Mouse (Mus musculus) frontal cortex, postnatal 14 days (tissue): ENCODE results near the gene Glp1r.

Source experiments
- DNase-seq, 2 experiments: peaks; one replicate each; pipeline ENCODE4 v3.0.0; 2022; ENCODE audit warnings: low spot score in 2 of 2

Glp1r gene

GRCm38 (mm10) chr17:30901627-30902026 is at the start of gene Glp1r:
Glp1r (plus strand) TSS chr17:30901817.
- DNase-seq, result no peak

DNA sequence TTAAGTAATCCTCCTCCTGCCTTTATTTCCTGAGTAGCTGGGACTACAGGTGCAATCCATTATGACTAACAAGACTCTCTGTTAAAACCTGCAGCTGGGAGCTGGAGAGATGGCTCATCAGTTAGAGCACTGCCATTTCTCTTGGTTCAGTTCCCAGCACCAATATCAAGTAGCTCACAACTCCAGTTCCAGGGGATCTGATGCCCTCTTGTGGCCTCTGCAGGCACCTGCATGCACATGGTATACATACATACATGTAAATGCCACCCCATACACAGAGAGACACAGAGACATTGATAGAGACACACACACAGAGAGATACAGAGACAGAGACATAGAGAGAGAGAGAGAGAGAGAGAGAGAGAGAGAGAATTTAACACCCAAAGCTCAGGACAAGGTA is 49.3 kb upstream of the Glp1r start:
- DNase-seq, result no peak

DNA sequence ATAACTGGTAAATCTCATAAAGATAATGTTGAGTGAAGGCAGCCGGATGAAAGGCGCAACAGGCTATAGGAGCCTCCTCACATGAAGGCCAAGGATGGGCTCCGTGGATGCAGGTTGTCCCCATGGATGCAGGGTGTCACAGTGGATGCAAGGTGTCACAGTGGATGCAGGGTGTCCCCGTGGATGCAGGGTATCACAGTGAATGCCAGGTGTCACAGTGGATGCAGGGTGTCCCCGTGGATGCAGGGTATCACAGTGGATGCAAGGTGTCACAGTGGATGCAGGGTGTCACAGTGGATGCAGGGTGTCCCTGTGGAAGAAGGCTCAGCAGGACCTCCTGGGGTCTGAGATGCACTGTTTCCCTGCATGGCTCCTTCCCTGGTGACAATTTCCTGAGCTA is 44.3 kb upstream of the Glp1r start:
- DNase-seq, result no peak

- DNase-seq, result no peak
These were observed 42.9 kb upstream of the Glp1r start for GRCm38 (mm10) chr17:30858586-30859259.

DNA sequence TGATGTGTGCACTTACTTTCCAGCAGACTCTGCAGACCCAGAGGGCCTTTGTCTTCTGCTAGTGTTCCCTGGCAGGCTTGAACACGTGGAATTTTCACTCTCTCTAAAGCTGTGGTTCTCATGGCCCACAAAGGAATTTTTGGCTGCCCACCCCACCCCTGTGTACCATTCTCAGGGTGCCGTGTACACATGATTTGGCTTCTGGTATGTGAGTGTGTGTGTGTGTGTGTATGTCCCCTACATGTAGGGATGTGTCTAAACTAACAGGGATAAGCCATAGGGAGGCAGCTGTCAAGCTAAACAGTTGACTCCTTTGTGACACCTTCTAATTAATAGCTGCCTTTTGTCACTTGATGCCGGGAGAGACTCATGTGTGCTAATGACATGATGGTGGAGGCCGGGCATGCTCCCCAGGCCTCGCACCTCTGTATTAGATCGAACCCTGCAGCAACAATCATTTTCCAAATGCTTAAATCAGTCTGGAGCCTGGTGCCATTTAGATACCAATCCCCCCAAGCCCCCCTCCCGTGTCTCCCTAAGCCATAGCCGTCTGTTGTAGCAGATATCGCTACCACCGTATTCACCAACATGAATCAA is 41.5 kb upstream of the Glp1r start:
- DNase-seq, result no peak

GRCm38 (mm10) chr17:30860606-30861005 is 41.0 kb upstream of the Glp1r start:
- no peak for DNase-seq

DNA sequence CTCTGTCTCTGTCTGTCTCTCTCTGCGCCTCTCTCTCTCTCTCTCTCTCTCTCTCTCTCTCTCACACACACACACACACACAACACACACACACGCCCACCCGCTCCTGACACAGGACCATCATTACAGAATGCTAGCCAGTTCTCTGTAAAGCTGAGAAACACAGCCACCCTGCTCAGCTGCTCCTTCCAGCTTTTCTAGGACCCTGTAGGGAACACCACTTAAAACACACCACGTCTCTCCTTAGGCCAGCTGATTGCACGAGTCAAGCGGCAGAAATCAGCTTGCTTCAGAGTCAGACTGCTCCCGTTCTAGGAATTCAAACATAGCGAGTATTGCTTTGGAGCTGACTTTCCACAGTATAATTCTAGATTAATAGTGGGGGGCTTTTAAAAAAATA is 35.3 kb upstream of the Glp1r start:
- no peak for DNase-seq

DNA sequence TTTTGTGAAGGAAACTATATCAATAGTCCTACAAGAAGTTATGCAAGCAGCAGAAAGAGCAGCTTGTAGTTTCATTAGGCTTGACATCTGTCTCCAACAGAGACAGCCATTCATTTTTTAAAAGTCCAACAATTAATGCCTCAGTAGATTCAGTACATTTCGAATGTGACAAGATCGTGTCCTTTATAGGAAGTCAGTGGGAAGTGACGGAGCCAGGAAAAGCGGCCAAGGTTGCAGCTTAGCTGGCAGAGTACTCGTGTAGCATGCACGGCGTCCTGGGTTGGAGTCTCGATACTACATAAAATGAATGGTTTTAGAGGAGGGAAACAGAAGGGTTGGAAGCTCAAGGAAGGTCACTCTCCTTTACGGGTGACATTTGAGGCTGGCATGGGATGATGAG is 34.7 kb upstream of the Glp1r start:
- DNase-seq, result no peak

- no peak for DNase-seq
These were observed 30.6 kb upstream of the Glp1r start for GRCm38 (mm10) chr17:30871040-30871439.

DNA sequence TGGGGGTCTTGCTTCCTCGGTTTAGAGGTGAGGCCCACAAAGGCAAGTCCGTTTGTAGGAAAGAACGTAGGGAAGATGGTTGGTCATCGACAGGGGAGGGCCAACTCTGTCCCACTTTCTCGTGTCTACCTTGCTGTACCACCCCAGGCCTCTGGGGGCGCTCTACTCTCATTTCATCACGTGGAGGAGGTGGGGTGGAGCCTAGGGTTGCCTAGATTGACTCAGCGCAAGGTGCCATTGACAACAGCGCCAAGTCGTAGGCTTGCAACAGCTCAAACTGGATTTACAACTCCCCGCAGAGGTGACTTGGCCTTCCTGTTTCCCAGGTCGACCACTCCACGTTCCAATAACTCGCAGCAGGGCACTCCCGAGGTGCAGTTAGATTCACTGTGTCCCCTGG is 27.3 kb upstream of the Glp1r start:
- no peak for DNase-seq

GRCm38 (mm10) chr17:30877456-30877855 is 24.2 kb upstream of the Glp1r start:
- no peak for DNase-seq

DNA sequence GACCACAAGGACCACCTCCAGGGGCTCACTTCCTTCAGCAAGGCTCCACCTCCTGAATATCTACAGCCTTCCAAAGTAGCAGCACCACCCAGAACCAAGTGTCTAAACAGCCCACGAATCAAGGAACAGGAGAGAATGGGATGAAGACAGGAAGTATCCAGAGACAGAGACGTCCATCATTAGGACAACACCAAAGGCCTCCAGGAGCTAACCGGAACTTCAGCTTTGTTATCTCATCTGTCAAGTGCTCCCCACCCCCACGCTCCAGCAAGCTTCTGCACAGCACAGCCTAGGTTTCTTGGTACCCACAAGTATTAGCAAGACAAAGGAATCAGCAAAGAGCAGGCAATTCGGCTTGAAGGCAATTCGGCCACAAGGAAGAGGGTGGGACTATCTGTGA is 23.0 kb upstream of the Glp1r start:
- DNase-seq, result no peak

DNA sequence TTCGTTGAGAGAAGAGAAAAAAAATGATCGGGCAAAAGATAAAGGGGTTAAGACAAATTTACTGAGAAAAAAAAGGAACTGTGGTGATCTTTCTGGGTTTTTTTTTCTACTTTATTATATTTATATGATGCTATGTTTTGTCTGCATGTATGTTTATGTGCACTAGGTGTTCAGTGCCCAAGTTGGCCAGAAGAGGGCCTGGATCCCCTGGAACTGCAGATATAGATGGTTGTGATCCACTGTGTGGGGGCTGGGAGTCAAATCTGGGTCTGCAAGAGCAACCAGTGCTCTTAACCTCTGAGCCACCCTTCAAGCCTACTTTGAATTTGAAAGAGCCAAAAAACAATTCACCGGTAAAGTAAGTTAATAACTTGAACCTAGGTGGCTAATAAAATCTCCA is 21.2 kb upstream of the Glp1r start:
- DNase-seq, result no peak

DNA sequence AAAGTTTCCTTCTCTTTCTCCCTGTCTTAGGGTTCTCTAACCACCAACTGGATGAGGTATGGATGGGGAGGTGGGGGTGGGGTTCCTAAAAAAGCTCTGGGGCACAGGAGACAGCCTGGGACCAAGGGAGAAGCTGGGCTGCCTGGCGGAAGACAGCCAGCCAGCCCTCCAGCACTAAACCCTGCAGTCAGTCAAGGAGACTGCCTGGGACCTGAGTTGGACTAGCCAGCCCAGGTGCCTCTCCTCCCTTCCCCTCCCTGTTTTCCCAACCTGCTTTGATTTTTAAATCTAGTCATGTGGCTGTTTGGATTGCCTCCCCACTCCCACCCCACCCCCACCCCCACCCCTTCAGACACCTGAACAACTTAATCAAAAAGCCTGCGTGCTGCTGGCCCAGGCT is 20.6 kb upstream of the Glp1r start:
- no peak for DNase-seq

DNA sequence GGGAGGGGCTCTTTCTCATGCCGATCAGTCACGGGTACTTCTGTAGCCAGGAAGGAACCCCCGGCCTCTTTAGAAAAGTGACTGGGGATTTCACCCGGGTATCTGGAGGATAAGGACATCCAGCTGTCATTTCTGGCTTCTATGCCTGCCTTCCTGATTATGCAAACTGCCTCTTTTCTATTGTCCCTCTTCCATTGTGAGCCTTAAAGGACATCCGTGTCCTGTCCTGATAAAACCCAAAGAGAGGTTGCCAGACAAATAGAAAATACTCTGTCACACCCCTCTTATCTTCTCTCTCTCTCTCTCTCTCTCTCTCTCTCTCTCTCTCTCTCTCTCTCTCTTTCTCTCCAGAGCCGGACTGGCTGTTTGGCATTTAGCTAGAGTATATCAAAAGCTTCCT is 19.4 kb upstream of the Glp1r start:
- no peak for DNase-seq

- no peak for DNase-seq
These were observed 18.1 kb upstream of the Glp1r start for GRCm38 (mm10) chr17:30883534-30883933.

DNA sequence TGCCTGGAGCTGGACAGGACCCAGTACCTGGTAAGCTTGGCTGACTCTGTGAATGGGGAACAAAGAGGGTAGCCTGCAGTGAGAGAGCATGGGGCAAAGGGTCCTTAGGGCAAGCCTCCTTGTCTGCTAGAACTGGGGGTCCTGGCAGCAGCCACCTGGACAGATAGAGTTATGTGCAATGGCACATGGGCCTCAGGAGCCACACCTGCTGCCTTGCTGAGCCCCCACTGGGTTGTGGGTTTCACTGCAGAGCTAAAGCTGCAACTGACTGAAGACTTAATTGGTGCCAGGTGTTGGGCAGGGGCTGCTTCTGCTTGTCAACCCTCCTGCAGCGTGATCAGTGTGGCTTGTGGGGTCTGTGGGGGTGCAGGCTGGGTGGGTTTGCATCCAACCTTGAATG is 9.5 kb upstream of the Glp1r start:
- DNase-seq, result no peak

DNA sequence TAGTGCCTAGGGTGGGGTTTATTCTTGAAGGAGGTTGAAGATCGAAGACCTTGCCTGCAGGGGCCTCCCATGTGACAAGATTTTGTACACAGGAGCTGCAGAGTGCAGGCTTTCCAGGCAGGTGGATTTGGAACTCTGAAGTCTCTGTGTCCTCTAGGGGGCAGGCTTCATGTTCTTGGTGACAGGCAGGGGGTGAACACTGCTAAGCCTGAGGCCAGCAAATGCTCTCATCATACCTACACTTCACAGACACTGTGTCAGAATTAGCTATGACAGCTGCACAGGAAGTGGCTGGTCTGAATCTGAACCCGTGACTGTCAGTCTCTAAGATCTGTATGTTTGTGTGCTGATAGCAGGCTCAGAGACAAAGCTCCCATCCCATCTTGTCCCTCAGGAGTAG is 8.9 kb upstream of the Glp1r start:
- DNase-seq, result no peak

GRCm38 (mm10) chr17:30897075-30897474 is 4.5 kb upstream of the Glp1r start:
- DNase-seq, result no peak

- DNase-seq, result no peak
These were observed 2.5 kb downstream of the Glp1r start for GRCm38 (mm10) chr17:30904096-30904495.

DNA sequence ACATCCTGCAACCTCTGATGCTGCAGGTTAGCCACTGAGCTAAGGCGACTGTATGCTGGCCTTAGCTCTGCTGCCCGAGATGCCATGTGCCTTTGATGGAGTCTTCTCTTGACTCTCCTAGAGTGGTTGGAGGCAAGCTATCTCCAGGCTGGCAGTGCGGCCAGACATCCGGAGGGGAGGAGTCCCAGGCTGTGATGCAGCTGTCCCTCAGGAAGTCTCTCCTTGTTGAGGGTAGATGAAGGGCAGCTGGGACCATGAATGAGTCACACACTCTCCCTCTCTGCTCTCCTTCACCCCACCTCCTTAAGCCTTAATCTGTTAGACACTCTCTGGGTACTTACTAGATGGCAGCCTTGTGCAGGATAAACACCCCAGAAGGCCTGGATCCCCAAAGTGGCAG is 6.0 kb downstream of the Glp1r start:
- no peak for DNase-seq

- DNase-seq, result no peak
These were observed 9.5 kb downstream of the Glp1r start for GRCm38 (mm10) chr17:30910866-30911731.

GRCm38 (mm10) chr17:30911732-30912088 is 10.1 kb downstream of the Glp1r start:
- DNase-seq, result no peak
